Mouse (Mus musculus): ENCODE results near the gene Ralb. TPM values are rescaled to one million over a fixed set of nuclear protein-coding genes. Genes with fewer than 3 reads are reported as not detected.
A peak's percentile ranks its signal among the peaks of the same experiment; 100 is the strongest.

The Ralb gene
- 10 to 100 TPM; 54.5 to 69.6 TPM for total RNA-seq (2021)
- long read RNA-seq, experiment 1, transcript Ralb-201 (5 exons, 2,289 nt): major isoform, 155 of 181 reads
- long read RNA-seq, experiment 1, partial matches to known transcripts: 7 of 181 reads
- long read RNA-seq, experiment 1, other reads (novel, unspliced or antisense): 19 of 181 reads
- long read RNA-seq, experiment 2, transcript Ralb-201 (5 exons, 2,289 nt): major isoform, 33 of 36 reads
- long read RNA-seq, experiment 2, partial matches to known transcripts: 0 of 36 reads
- long read RNA-seq, experiment 2, other reads (novel, unspliced or antisense): 3 of 36 reads

DNA sequence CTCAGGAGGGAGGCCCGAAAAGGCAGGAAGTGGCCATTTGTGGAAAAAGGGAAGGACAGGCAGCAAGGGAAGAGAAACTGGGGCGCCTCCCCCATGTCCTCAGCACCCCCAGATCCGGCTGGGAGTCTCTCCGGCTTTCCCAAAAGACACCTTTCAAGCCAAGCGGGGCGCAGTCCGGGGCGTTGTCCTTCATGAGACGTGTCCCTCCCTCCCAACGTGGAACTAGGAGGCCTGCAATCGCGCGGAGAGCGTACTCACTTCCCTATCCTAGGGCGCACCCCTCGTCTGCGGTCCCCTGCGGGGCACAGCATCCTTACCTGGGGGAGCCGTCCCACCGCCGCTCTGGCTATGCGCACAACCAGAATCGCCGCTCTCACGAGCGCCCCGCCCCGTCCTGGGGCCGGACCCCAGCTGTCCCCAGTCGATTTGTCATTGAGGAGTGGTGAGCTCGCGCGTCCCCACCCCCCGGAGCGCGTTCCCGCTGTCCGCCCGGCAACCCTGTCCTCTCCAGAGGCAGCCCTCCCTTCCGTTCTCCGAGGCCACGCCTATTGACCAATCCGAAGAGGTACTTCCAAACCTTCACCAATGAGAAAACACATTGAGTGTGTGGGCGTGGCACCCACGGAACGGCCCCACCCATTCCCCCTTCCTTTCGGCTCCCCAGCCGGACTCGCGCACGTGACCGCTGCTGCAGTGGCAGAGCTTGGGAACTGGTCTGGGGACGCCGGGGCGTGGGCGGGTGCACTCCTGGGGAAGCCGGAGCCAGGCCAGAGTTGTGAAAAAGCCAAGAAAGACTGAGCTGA, at the start of gene Ralb:
Ralb (minus strand) TSS at position 535 of the 803 bp plus-strand sequence.
- DNase-seq: peak; percentile 98

DNA sequence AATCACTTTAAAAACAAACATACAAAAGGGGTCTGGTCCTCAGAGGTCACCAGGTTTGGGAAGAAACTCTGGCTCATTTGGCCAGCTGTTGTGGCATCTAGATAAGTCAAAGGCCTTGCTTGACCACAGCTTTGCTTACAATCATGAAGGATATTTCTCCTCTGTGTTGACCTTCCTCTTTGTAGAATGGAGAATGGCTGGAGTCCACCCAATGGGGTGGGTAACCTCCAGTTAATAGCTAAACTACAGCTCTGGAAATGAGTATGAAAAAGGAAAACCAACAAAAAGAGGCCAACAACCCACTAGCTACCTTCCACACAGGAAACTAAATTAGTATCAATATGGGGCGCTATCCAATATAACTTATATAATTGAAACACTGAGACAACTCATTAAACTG, 47.1 kb upstream of the Ralb start:
- no peak for DNase-seq

DNA sequence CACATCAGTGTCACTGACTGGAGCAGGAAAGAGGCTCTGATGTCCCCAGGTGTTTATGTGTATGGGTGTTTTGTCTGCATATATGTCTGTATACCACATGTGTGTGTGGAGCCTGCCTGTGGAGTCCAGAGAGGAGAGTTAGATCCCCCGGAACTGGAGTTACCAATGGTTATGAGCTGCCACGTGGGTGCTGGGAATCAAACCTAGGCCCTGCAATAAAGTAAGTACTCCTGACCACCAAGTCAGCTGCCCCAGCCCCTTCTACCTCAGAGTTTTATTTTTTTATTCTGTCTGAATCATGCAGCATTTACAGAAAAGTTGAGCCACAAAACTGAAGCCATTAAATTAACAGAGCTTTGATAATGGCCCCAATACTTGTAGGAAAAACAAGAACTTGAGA, 45.5 kb upstream of the Ralb start:
- no peak for DNase-seq

DNA sequence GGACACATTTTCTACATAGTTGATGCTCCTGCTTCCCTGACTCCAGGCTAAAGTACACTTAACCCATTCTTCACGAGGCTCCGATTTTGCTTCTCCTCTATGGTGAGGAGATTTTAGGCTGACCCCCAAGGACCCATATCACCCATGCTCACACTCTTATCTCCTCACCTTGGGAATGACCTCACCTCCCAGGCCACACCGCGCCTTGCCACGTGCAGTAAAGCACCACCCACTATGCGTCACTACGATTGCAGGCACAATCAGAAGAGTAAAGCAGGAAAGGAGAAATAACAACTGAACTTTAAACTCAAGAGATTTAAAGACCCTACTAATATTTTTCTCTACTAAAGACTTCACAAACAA, 44.7 kb upstream of the Ralb start:
- DNase-seq: no peak

GRCm38 (mm10) chr1:119548668-119549326, 44.2 kb upstream of the Ralb start:
- DNase-seq: peak; percentile 85 to 87

GRCm38 (mm10) chr1:119546490-119546889, 41.9 kb upstream of the Ralb start:
- DNase-seq: no peak

- DNase-seq: no peak
Observed at GRCm38 (mm10) chr1:119545671-119546070, 41.1 kb upstream of the Ralb start.

GRCm38 (mm10) chr1:119545164-119545563, 40.6 kb upstream of the Ralb start:
- DNase-seq: no peak

GRCm38 (mm10) chr1:119544611-119545155, 40.1 kb upstream of the Ralb start:
- no peak for DNase-seq

DNA sequence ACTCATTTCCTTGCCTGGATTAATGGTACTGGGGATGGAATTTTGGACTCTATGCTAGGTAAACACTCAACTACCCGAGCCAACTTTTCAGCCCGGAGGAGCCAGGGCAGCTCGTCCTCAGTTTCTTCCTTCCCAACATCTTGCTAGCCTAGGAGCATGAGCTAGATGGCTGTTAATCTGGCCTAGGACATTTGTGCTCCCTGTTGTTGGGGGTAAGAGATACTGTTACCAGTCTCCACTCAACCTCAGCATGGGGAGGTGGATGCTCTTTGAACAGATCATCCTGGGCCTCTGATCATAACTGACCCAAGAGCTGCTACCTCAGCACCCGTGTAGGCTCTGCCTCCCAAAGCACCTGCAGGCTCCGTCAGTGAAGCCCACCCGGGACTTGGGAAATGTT, 38.7 kb upstream of the Ralb start:
- DNase-seq: no peak

GRCm38 (mm10) chr1:119541570-119541969, 37.0 kb upstream of the Ralb start:
- no peak for DNase-seq

DNA sequence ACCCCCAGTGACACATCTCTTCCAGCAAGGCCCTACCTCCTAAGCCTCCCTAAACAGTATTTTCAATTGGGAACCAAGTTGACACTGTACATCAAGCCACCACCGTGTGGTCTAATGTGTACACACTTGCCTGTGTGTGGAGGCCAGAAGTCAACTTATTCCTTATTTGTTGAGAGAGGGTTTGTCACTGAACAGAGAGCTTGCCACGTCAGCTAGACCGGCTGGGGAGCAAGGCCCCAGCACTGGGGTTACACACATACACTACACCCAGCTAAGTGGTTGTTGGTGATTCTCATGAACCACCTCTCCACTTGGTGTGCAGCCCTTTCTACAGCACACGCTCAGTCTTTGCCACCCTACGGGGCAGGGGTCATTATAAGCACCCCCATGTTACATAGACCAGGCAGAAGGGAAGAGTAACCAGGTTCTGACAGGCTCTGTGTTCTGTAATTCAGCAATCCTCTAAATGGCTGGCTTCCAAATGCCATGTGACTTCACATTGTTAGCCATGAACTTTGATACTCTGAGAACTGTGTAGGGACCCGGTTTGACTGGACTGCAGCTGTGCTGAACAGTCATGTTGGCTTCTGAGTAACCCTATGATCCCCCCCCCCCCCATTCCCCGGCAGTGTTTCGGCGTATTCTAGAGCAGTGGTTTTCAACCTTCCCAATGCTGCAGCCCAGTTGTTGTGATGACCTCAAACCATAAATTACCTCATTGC, 36.4 kb upstream of the Ralb start:
- DNase-seq: peak; percentile 25 to 46

DNA sequence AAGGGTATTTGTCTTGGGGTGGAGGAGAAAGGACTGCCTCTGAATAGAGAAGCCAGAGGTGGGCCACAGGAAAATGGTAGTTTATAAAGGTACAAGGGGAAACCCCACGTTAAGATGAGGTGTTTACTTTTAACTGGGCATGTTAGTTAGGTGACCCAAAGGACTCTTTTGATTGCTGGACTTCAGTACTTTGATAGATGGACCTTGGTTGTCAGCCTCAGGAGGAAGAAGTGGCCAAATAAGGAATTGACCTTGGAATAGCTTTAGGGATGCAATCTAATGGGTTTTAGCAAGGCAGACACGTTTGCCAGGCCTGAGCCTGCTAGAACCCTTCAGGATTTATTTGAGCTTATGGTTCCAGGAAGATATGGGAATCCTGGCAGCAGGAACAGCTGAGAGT, 34.7 kb upstream of the Ralb start:
- no peak for DNase-seq

DNA sequence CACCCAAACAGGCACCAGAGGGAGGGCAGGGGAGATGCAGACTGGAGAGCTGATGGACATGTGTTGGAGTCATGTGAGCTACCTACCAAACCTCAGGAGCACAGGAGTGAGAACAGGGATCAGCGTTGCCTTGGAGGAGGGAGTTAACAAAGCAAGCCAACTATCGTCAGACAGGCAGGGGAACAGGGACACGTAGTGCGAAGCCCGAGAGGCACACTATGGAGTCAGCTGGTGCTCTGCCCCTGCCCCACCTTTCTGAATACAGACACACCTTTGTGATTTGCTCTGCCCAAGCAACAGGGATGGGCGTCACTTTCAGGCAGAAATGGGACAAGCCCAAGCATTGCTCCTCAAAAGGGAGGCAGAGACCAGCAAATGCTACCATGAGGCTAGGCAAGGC, 33.1 kb upstream of the Ralb start:
- DNase-seq: no peak

GRCm38 (mm10) chr1:119536122-119536521, 31.5 kb upstream of the Ralb start:
- no peak for DNase-seq

- no peak for DNase-seq
Observed at GRCm38 (mm10) chr1:119534341-119534740, 29.7 kb upstream of the Ralb start.

- no peak for DNase-seq
Observed at GRCm38 (mm10) chr1:119533093-119533805, 28.7 kb upstream of the Ralb start.

DNA sequence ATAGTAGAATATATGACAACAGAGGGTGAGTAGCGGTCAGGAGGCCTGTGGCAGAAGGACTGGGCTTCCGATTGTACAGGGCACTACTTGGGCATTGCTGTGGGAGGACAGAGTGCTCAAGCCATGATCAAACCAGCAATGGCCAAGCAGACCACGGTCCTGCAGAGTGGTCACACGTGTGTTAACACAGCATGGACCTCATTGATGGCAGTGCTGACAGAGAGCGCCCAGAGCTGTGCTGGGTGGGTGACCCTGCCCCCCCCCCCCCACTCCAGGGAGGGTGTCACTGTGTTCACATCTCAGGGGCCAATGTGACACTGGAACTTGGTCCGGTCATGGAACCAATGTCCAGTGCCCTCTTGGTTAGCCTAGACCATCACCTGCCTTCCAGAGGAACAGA, 27.6 kb upstream of the Ralb start:
- no peak for DNase-seq

GRCm38 (mm10) chr1:119530941-119531340, 26.3 kb upstream of the Ralb start:
- no peak for DNase-seq

GRCm38 (mm10) chr1:119525689-119526591, 21.3 kb upstream of the Ralb start, which contains the start of gene Tmem185b:
Tmem185b (plus strand) TSS chr1:119526160.
- peak; percentile 96 to 99 for DNase-seq

All from adrenal gland, postnatal 36 days (tissue).